Mouse (Mus musculus) left cerebral cortex, postnatal 36 days (tissue): ENCODE measurements around the gene Galr3. TPM values are rescaled to one million over a fixed set of nuclear protein-coding genes. Genes with fewer than 3 reads are reported as not detected.
"Not testable (repeated sequence)": the region's sequence is repeated elsewhere in the genome, so short reads cannot be mapped to it uniquely, and the experiment has no call there.

Experiments used
- DNase-seq, 2 experiments: peaks; one replicate each; pipeline ENCODE4 v3.0.0; 2021 to 2022; ENCODE audit warnings: low spot score in 2 of 2, mixed read lengths in 1 of 2
- intact Hi-C: fragments of 180-260 bp; cut with DNase I; formaldehyde crosslinking; loops from one replicate; pipeline ENCODE4 v1.15.1; 2025
- total RNA-seq, 2 experiments: library from RNA; stranded (reverse); gene quantifications; 2 replicates each; pipeline ENCODE4 v1.2.3; 2021

The Galr3 gene
- total RNA-seq, 2 experiments from 2014 or later: not detected

- DNase-seq: no peak
- intact Hi-C loops: no loop called here
Observed at GRCm38 (mm10) chr15:79025687-79026308, 15.9 kb upstream of the Galr3 start.

DNA sequence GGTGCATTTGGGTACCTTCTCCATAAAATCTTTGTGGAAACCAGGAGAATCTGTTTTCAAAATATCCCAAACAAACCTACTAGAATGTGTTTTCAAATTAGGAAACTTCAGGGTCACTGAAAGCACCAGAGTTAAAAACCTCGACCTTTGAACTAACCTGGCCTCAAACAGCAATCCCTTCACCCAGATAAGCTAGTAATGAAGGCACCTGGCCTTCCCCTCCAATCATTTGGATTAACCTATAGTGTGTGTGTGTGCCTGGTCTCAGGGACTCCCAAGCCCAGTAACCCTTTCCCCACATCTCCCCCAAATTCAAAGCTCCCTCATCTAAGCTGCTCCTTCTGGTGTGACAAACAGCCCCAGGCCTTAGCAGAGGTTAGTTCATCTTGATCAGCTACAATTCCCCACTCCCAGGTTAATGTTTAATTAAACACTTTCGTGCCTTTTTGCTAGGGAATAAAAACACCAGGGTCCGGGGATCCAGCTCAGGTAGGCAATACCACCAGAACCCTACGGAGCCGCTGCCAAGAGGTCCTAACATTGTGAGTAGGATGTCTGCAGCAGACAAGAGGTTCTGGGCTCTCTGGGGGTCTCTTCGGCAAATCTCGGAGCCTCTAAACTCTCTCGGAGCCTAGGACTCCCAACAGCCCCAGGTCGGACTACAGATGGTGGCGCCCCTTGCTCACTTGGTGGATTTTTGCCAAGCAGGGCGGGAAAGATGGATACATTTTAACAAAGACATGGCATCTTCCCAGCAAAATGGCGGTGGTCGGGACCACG, 15.0 kb upstream of the Galr3 start:
- DNase-seq: no peak
- intact Hi-C loops: no loop called here

- intact Hi-C loops: no loop called here
- no peak for DNase-seq
Observed at GRCm38 (mm10) chr15:79027291-79028205, 14.1 kb upstream of the Galr3 start.

- intact Hi-C loops: no loop called here
Observed at GRCm38 (mm10) chr15:79028237-79028738, 13.4 kb upstream of the Galr3 start, which contains the start of gene H1f0. Gene H1f0 (plus strand): TSS chr15:79028450.

DNA sequence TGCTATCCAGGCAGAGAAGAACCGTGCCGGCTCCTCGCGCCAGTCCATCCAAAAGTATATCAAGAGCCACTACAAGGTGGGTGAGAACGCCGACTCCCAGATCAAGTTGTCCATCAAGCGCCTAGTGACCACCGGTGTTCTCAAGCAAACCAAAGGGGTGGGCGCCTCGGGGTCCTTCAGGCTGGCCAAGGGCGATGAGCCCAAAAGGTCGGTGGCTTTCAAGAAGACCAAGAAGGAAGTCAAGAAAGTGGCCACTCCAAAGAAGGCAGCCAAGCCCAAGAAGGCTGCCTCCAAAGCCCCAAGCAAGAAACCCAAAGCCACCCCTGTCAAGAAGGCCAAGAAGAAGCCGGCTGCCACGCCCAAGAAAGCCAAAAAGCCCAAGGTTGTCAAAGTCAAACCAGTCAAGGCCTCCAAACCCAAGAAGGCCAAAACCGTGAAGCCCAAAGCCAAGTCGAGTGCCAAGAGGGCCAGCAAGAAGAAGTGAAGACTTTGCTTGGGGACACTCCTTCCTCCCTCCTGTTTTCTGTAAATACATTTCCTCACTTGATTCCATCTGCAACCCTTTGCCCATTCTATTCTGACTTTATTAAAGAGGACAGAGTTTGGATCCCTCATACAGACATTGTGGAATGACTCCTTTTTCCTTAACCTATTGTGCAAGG, 12.7 kb upstream of the Galr3 start:
- DNase-seq: no peak
- intact Hi-C loops: no loop called here

More at GRCm38 (mm10) chr15:79028237-79028738, 13.4 kb upstream of the Galr3 start, which contains the start of gene H1f0:
- peak; percentile 95 to 96 for DNase-seq

DNA sequence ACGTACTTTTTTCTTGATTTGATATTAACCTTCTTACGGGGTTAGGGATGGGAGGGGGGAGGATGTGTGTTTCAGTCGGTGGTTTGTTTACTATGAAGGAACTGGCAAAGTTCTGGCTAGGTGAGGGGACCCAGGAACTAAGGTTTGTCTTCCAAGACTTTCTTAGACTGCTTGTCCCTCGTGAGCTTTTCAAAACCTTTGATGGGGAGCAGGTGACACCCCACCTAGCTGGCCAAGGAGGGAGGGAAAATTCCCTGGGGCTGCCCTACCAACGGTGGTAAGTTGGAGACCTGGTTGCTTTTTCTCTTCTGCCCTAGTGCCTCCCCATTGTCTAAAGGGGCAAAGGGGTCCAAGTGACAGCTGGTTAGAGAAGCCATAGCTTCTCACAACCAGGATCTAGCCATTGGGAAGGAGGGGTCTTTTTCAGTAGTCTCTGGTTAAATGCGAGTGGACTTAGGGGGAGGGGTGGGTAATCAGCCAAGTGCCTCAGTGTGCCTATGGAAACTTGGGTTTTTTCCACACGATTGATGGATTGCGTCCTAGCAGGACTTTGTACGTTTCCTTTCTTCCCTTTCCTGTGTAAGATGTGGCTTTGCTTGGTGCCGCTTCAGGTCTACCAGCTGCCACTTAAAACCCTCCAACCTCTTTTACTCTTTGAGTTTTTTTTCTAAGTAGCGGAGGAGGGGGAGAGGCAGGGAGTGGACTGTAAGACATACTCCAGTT, 12.0 kb upstream of the Galr3 start:
- intact Hi-C loops: no loop called here

GRCm38 (mm10) chr15:79030551-79031435, 10.9 kb upstream of the Galr3 start:
- peak; percentile 82 to 85 for DNase-seq
- intact Hi-C loops: no loop called here

More for the DNA sequence above, 12.0 kb upstream of the Galr3 start:
- DNase-seq: no peak

DNA sequence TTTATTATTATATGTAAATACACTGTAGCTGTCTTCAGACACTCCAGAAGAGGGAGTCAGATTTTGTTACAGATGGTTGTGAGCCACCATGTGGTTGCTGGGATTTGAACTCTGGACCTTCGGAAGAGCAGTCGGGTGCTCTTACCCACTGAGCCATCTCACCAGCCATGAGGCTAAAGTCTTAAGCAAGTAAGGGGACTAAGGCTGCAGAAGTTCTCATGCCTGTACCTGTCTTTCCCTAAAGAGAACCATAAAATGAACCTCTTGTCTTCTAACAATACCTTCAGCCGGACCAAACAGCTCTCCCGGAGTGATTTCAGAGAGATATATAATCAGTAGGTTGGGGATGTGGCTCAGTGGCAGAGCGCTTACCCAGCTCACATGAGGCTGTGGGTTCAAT, 9.8 kb upstream of the Galr3 start:
- DNase-seq, intact Hi-C loops: not testable (repeated sequence)

GRCm38 (mm10) chr15:79037913-79038328, 3.8 kb upstream of the Galr3 start:
- intact Hi-C loops: loop anchor here (2.0 kb wide), 1 partner anchor 33 kb away; no protein-coding TSS in a partner anchor
- peak; percentile 49 to 63 for DNase-seq

DNA sequence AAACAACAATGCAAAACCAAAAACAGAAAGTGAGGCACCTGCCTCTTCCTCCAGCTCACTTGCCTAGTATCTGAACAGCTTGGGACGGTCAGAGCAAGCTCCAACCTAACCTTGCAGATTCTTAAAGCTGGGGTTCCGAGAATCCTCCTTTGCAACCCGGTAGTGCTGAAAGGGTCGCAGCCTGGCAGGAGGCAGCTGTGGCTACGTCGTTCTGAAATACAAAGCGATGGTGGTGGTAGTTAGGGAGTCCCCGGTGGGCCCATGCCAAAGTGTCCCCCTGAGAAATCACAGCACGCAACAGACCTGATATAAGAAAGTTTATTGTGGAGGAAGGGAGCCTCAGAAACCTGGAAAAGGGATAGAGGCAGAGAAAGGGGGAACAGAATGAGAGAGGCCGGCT, 3.4 kb upstream of the Galr3 start:
- intact Hi-C loops: no loop called here
- no peak for DNase-seq

GRCm38 (mm10) chr15:79038853-79039252, 2.8 kb upstream of the Galr3 start:
- intact Hi-C loops: no loop called here
- peak; percentile 50 for DNase-seq

DNA sequence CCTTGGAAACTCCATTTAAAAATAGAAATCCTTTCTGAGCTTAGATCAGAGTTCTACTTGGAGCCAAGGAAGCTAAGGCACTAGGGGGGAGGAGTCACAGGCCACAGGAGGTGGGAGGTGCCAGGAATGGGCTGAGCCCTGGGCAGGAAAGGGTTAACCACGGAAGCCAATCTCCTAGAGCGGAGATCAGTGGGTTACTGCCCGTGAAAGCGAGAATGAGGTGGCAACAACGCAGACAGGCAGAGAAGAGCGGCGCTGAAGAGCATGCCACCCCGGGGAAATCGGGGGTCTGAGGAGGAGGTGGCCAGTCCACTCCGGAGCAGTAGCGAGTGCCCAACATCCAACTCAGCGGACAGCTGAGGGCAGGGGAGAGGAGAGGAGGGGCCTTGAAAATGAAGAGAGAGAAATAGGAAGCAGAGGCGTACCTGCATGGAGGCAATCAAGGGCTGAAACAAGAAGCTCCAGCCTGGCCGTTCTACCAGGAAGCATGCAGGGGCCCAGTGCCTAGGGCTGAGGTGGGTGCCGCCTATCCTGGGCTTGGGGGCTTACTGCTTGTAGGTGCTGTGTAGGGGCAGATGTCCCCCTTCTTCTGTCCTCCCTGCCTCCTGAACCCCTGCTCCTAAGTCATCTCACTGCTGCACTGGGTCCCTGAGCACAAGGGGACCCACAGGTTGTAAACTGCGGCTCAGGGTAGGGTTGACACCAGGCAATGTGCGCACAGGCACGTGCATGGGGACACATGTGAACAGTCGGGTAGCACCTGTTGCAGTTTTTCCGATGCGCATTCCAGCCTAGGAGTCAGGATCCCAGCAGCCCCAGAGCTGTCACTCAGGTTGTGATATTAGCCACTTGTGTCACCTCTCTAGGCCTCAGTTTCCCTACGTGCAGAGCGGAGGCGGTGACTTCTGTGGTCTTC, 926 bp upstream of the Galr3 start:
- no peak for DNase-seq
- intact Hi-C loops: no loop called here

- peak; percentile 64 to 74 for DNase-seq
- intact Hi-C loops: no loop called here
Observed at GRCm38 (mm10) chr15:79042721-79043491, 1.2 kb downstream of the Galr3 start.

GRCm38 (mm10) chr15:79044837-79045236, 3.2 kb downstream of the Galr3 start:
- intact Hi-C loops: no loop called here
- no peak for DNase-seq

- DNase-seq: no peak
- intact Hi-C loops: no loop called here
Observed at GRCm38 (mm10) chr15:79048186-79048585, 6.5 kb downstream of the Galr3 start.
